Mouse (Mus musculus) myocyte (in vitro differentiated cells): ENCODE measurements around the gene Atg2a.

Source experiments
- CEBPB ChIP-seq: IDR thresholded peaks from 2 replicates; pipeline ENCODE4 v1.6.1; 2011; ENCODE audit warnings: mild to moderate bottlenecking, moderate library complexity; ENCODE audit not compliant: poor library complexity, insufficient read depth, severe bottlenecking
- E2F4 ChIP-seq: IDR thresholded peaks from one replicate; pipeline ENCODE4 v1.6.1; 2011; ENCODE audit warnings: mild to moderate bottlenecking, control low read depth, moderate library complexity; ENCODE audit not compliant: insufficient read depth
- MYOD1 ChIP-seq, 3 experiments: IDR thresholded peaks; one replicate each; pipeline ENCODE4 v1.6.1; 2011; ENCODE audit warnings: control low read depth in 2 of 3, low read depth in 2 of 3, mild to moderate bottlenecking in 2 of 3, moderate library complexity in 1 of 3; ENCODE audit not compliant: insufficient read length in 2 of 3, control insufficient read depth in 1 of 3
- MYOG ChIP-seq, 3 experiments: IDR thresholded peaks; one replicate each; pipeline ENCODE4 v1.6.1; 2011; ENCODE audit warnings: control low read depth in 2 of 3, low read depth in 2 of 3, mild to moderate bottlenecking in 2 of 3; ENCODE audit not compliant: insufficient read length in 2 of 3, control insufficient read depth in 1 of 3, insufficient read depth in 1 of 3
- POLR2A ChIP-seq: IDR thresholded peaks from one replicate; pipeline ENCODE4 v1.6.1; 2011; ENCODE audit warnings: low read depth, mild to moderate bottlenecking, control low read depth, moderate library complexity; ENCODE audit not compliant: insufficient read length
- TCF12 ChIP-seq: IDR thresholded peaks from one replicate; pipeline ENCODE4 v1.6.1; 2011; ENCODE audit warnings: mild to moderate bottlenecking, control low read depth; ENCODE audit not compliant: poor library complexity, insufficient read depth, severe bottlenecking
- TCF3 ChIP-seq: IDR thresholded peaks from one replicate; pipeline ENCODE4 v1.6.1; 2011; ENCODE audit warnings: low read depth, control low read depth; ENCODE audit not compliant: insufficient read length
- USF1 ChIP-seq: IDR thresholded peaks from one replicate; pipeline ENCODE4 v1.6.1; 2011; ENCODE audit warnings: low read depth, mild to moderate bottlenecking, control low read depth, moderate library complexity

GRCm38 (mm10) chr19:6297641-6298040 lies 56.2 kb downstream of the Atg2a start:
- TF ChIP-seq TCF3: no peak
- TF ChIP-seq MYOG (IDR thresholded peaks at IDR 0.05; ENCODE audit: control insufficient read depth in 1 of 3, insufficient read depth in 1 of 3, insufficient read length in 2 of 3, low read depth in 2 of 3): peak in 2 of 3 experiments; percentile 17 to 68
- TF ChIP-seq E2F4: no peak
- TF ChIP-seq POLR2A: peak; percentile 56
- no peak for TF ChIP-seq CEBPB
- TF ChIP-seq TCF12: peak; percentile 39
- no peak for TF ChIP-seq USF1
- TF ChIP-seq MYOD1 (IDR thresholded peaks at IDR 0.05; ENCODE audit: control insufficient read depth in 1 of 3, insufficient read length in 2 of 3, low read depth in 2 of 3): peak in 2 of 3 experiments; percentile 52 to 71
